In the genomic region with DNA sequence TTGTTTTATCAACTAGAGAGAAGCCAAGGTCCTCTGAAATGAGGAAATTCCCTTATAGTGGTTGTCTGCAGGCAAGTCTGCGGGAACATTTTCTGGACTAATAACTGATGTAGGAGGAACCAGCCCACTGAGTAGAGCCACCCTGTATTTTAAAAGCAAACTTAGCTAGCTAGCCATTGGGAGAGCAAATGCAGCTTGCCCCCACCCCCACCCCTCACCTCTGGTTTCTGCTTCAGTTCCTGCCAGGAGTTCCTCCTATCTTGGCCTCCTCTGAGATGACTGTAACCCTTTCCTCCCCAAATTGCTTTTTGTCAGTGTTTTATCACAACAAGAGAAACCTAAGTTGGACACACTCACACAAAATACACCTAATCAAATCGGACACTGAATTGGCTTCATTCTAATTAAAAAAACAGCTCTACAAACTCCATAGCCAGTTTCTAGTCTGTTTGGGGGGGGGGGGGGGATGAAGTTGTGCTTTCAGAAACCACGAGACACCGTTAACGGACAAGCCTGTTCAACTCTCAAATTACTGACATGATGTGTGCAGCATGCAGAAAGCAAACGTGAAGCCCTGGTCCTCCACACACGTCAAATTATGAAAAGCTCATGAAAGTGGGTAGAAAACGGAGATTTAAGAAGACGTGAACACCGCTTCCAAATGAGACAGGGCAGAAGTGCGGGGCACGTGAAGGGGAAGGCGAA, we compare ENCODE assay signal across 8 mouse cellular contexts. TPM values are rescaled to one million over a fixed set of nuclear protein-coding genes. Genes with fewer than 3 reads are reported as not detected.
DNase-seq lines count a peak whose midpoint lies in the region; ATAC-seq lines count a peak whose summit lies in the region.

No protein-coding gene starts in this region.

- H3K9me3 ChIP-seq in heart, embryonic 12.5 days (replicated peaks): no peaks in the 10 kb centered on the region
- no peaks in the 10 kb centered on the region for H3K9me3 ChIP-seq in hindbrain, embryonic 12.5 days (replicated peaks)
- no peaks in the 10 kb centered on the region for H3K9me3 ChIP-seq in midbrain, embryonic 12.5 days

- peak overlapping the region; percentile 82 for H3K4me2 ChIP-seq in heart, embryonic 12.5 days
- H3K4me2 ChIP-seq in hindbrain, embryonic 12.5 days (replicated peaks): peak overlapping the region; percentile 88
- H3K4me2 ChIP-seq in midbrain, embryonic 12.5 days (replicated peaks): peak overlapping the region; percentile 86

- ATAC-seq in heart, embryonic 12.5 days (ENCODE audit: insufficient number of reproducible peaks, low FRiP score): no peak
- ATAC-seq in hindbrain, embryonic 12.5 days (ENCODE audit: low FRiP score): no peak
- ATAC-seq in midbrain, embryonic 12.5 days (ENCODE audit: low FRiP score, low read depth): no peak

- H3K4me3 ChIP-seq in heart, embryonic 12.5 days: peak overlapping the region; percentile 82
- H3K4me3 ChIP-seq in hindbrain, embryonic 12.5 days: peak overlapping the region; percentile 89
- peak overlapping the region; percentile 94 for H3K4me3 ChIP-seq in midbrain, embryonic 12.5 days

- peaks cover 25% of the 10 kb centered on the region for H3K36me3 ChIP-seq in heart, embryonic 12.5 days
- H3K36me3 ChIP-seq in hindbrain, embryonic 12.5 days: peaks cover 22% of the 10 kb centered on the region
- H3K36me3 ChIP-seq in midbrain, embryonic 12.5 days: peaks cover 12% of the 10 kb centered on the region; the same call in 1 of the 2 replicates

- peaks cover 5% of the 10 kb centered on the region for H3K4me1 ChIP-seq in heart, embryonic 12.5 days (replicated peaks)
- H3K4me1 ChIP-seq in hindbrain, embryonic 12.5 days: peaks cover 12% of the 10 kb centered on the region
- peaks cover 7% of the 10 kb centered on the region for H3K4me1 ChIP-seq in midbrain, embryonic 12.5 days

- WGBS in heart, embryonic 12.5 days: 8% methylated on average over 13 of the region's 13 CpGs
- WGBS in hindbrain, embryonic 12.5 days: 10% methylated on average over 13 of the region's 13 CpGs
- WGBS in midbrain, embryonic 12.5 days: 10% methylated on average over 13 of the region's 13 CpGs

- no peaks in the 10 kb centered on the region for H3K27me3 ChIP-seq in heart, embryonic 12.5 days (replicated peaks)
- no peaks in the 10 kb centered on the region for H3K27me3 ChIP-seq in hindbrain, embryonic 12.5 days
- no peaks in the 10 kb centered on the region for H3K27me3 ChIP-seq in midbrain, embryonic 12.5 days

- peak overlapping the region; percentile 86 for H3K9ac ChIP-seq in heart, embryonic 12.5 days
- peak overlapping the region; percentile 93; the same call in 1 of the 2 replicates for H3K9ac ChIP-seq in hindbrain, embryonic 12.5 days
- H3K9ac ChIP-seq in midbrain, embryonic 12.5 days (replicated peaks): peak overlapping the region; percentile 93

- DNase-seq in heart, postnatal 4 days: no peak
- DNase-seq in CD4-positive helper T cell, adult 2 months (ENCODE audit: low read depth, low spot score): peak; percentile 17
- peak; percentile 23 for DNase-seq in cerebellum, adult 9-11 months
- no peak for DNase-seq in layer of hippocampus, adult 9-11 months
- no peak for DNase-seq in adrenal gland, postnatal 4 days (ENCODE audit: low spot score in 2 of 2)

- H3K27ac ChIP-seq in heart, embryonic 12.5 days (ENCODE audit: poor library complexity, severe bottlenecking): no peak overlapping the region
- H3K27ac ChIP-seq in hindbrain, embryonic 12.5 days: no peak overlapping the region
- H3K27ac ChIP-seq in midbrain, embryonic 12.5 days (replicated peaks): no peak overlapping the region

RNA-seq across cellular contexts. Expression of a gene that starts 1.3 kb away (rescaled TPM):
- 6.2 and 6.5 TPM in 2 replicates for polyA plus RNA-seq in heart, embryonic 12.5 days (2016; fragmentation: Nextera tagmentation; extraction: Ambion mirVana)
- 10 to 100 TPM; 10.5 to 10.6 TPM for total RNA-seq in heart, postnatal 4 days (2021)
- polyA plus RNA-seq in hindbrain, embryonic 12.5 days (2016; fragmentation: Nextera tagmentation; extraction: Ambion mirVana): 7.3 and 8.0 TPM in 2 replicates
- 7.1 and 7.6 TPM in 2 replicates for polyA plus RNA-seq in midbrain, embryonic 12.5 days (2016; fragmentation: Nextera tagmentation; extraction: Ambion mirVana)
- 10 to 100 TPM; 18.8 to 19.5 TPM for total RNA-seq in adrenal gland, postnatal 4 days (2021)

RNA-seq across cellular contexts. Expression of a gene that starts 1.7 kb away (rescaled TPM):
- polyA plus RNA-seq in heart, embryonic 12.5 days (2016; fragmentation: Nextera tagmentation; extraction: Ambion mirVana): 27.9 and 33.1 TPM in 2 replicates
- total RNA-seq in heart, postnatal 4 days (2021): 10 to 100 TPM; 12.3 to 15.5 TPM
- 38.3 and 46.1 TPM in 2 replicates for polyA plus RNA-seq in hindbrain, embryonic 12.5 days (2016; fragmentation: Nextera tagmentation; extraction: Ambion mirVana)
- 43.7 and 46.8 TPM in 2 replicates for polyA plus RNA-seq in midbrain, embryonic 12.5 days (2016; fragmentation: Nextera tagmentation; extraction: Ambion mirVana)
- 10 to 100 TPM; 24.4 to 25.3 TPM for total RNA-seq in adrenal gland, postnatal 4 days (2021)

RNA-seq across cellular contexts. Expression of a gene that starts 53.7 kb away (rescaled TPM):
- polyA plus RNA-seq in heart, embryonic 12.5 days (2016; fragmentation: Nextera tagmentation; extraction: Ambion mirVana): 0.31 and 0.58 TPM in 2 replicates
- total RNA-seq in heart, postnatal 4 days (2021): 1 to 10 TPM; 1.0 to 1.4 TPM
- polyA plus RNA-seq in hindbrain, embryonic 12.5 days (2016; fragmentation: Nextera tagmentation; extraction: Ambion mirVana): 11.5 and 11.7 TPM in 2 replicates
- polyA plus RNA-seq in midbrain, embryonic 12.5 days (2016; fragmentation: Nextera tagmentation; extraction: Ambion mirVana): 6.7 and 6.9 TPM in 2 replicates
- 1 to 10 TPM; 4.4 to 4.7 TPM for total RNA-seq in adrenal gland, postnatal 4 days (2021)

Comparison
In these comparisons a context has a peak if more than half of its experiments do, and no peak if none do; other contexts are left out.
1. DNase-seq: peak in CD4-positive helper T cell, adult 2 months (single experiment) and cerebellum, adult 9-11 months (single experiment); none in heart, postnatal 4 days (single experiment), layer of hippocampus, adult 9-11 months (single experiment) and adrenal gland, postnatal 4 days (0 of 2).
2. Peak in every context shown above with its lines, with median percentiles within 50 percentile points of each other: H3K4me2 ChIP-seq, H3K4me3 ChIP-seq and H3K9ac ChIP-seq.